ENCODE assay signal across 12 mouse cellular contexts in the genomic region with DNA sequence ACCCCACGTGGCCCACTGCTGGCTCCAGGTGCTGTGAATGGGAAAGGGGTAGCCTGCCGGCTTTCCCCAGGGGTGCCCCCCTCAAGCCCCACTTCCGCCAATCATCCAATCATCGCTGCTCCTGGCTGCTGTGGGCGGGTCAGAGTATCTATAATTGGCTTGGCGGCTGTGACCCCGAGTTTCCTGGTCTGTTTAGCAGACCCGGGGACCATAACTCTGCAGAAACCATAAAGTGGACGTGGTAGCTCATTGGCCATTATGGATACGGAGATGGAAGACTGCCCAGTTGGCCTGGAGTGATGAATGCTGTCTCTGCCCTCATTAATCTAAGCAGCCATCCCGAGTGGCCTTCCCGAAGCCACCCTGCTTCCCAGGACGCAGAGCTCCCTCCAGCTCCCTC. TPM values are rescaled to one million over a fixed set of nuclear protein-coding genes. Genes with fewer than 3 reads are reported as not detected.
DNase-seq lines count a peak whose midpoint lies in the region; ATAC-seq lines count a peak whose summit lies in the region.
"Had no signal": no experiment of that assay in that cellular context is flagged by ENCODE, and none has a peak within 500 bp of the region (broad histone marks: within the 10 kb centered on the region; RNA-seq: fewer than 3 reads in every experiment).

No protein-coding gene starts in this region.

- WGBS in hindbrain, embryonic 11.5 days: 39% methylated on average over 13 of the region's 13 CpGs
- 38% methylated on average over 13 of the region's 13 CpGs for WGBS in hindbrain, embryonic 10.5 days
- 34% methylated on average over 13 of the region's 13 CpGs for WGBS in midbrain, embryonic 14.5 days
- WGBS in midbrain, embryonic 11.5 days: 38% methylated on average over 13 of the region's 13 CpGs
- WGBS in neural tube, embryonic 15.5 days: 24% methylated on average over 13 of the region's 13 CpGs

- no peak overlapping the region for H3K9ac ChIP-seq in hindbrain, embryonic 11.5 days (ENCODE audit: low read depth, low read length)
- no peak overlapping the region for H3K9ac ChIP-seq in midbrain, embryonic 14.5 days (replicated peaks; ENCODE audit: low read length)
- no peak overlapping the region for H3K9ac ChIP-seq in midbrain, embryonic 11.5 days (ENCODE audit: low read length)
- no peak overlapping the region for H3K9ac ChIP-seq in neural tube, embryonic 15.5 days (replicated peaks)
- H3K9ac ChIP-seq: limb, embryonic 15.5 days; lung, embryonic 14.5 days had no signal

- H3K4me1 ChIP-seq in hindbrain, embryonic 11.5 days (replicated peaks; ENCODE audit: control insufficient read depth, insufficient read depth, low read length): no peaks in the 10 kb centered on the region
- H3K4me1 ChIP-seq in hindbrain, embryonic 10.5 days (replicated peaks): peaks cover 14% of the 10 kb centered on the region; the same call in 1 of the 2 replicates
- no peaks in the 10 kb centered on the region for H3K4me1 ChIP-seq in midbrain, embryonic 14.5 days (ENCODE audit: control insufficient read depth, insufficient read depth, low read length)
- H3K4me1 ChIP-seq in midbrain, embryonic 11.5 days (ENCODE audit: control insufficient read depth, insufficient read depth, low read length): no peaks in the 10 kb centered on the region
- peaks cover 18% of the 10 kb centered on the region for H3K4me1 ChIP-seq in neural tube, embryonic 15.5 days
- H3K4me1 ChIP-seq: limb, embryonic 15.5 days had no signal

- H3K9me3 ChIP-seq in hindbrain, embryonic 11.5 days (ENCODE audit: control insufficient read depth, low read length): no peaks in the 10 kb centered on the region
- H3K9me3 ChIP-seq in hindbrain, embryonic 10.5 days: no peaks in the 10 kb centered on the region
- no peaks in the 10 kb centered on the region for H3K9me3 ChIP-seq in midbrain, embryonic 14.5 days (ENCODE audit: control insufficient read depth, low read length)
- no peaks in the 10 kb centered on the region for H3K9me3 ChIP-seq in midbrain, embryonic 11.5 days (ENCODE audit: control insufficient read depth, low read length)
- H3K9me3 ChIP-seq in neural tube, embryonic 15.5 days (replicated peaks): no peaks in the 10 kb centered on the region
- H3K9me3 ChIP-seq: limb, embryonic 15.5 days had no signal

- H3K4me3 ChIP-seq in hindbrain, embryonic 11.5 days (ENCODE audit: low read depth, low read length): no peak overlapping the region
- no peak overlapping the region for H3K4me3 ChIP-seq in hindbrain, embryonic 10.5 days
- no peak overlapping the region for H3K4me3 ChIP-seq in midbrain, embryonic 14.5 days (replicated peaks; ENCODE audit: low read depth, low read length)
- no peak overlapping the region for H3K4me3 ChIP-seq in midbrain, embryonic 11.5 days (ENCODE audit: low read depth, low read length)
- no peak overlapping the region for H3K4me3 ChIP-seq in neural tube, embryonic 15.5 days (replicated peaks)
- H3K4me3 ChIP-seq: limb, embryonic 15.5 days had no signal

- no peaks in the 10 kb centered on the region for H3K36me3 ChIP-seq in hindbrain, embryonic 11.5 days (ENCODE audit: control insufficient read depth, insufficient read depth, low read length)
- H3K36me3 ChIP-seq in hindbrain, embryonic 10.5 days: peaks cover 71% of the 10 kb centered on the region
- no peaks in the 10 kb centered on the region; the same call in 1 of the 2 replicates for H3K36me3 ChIP-seq in midbrain, embryonic 14.5 days (ENCODE audit: control insufficient read depth, insufficient read depth, low read length)
- H3K36me3 ChIP-seq in midbrain, embryonic 11.5 days (ENCODE audit: control insufficient read depth, insufficient read depth, low read length): peaks cover 2% of the 10 kb centered on the region
- no peaks in the 10 kb centered on the region for H3K36me3 ChIP-seq in neural tube, embryonic 15.5 days
- H3K36me3 ChIP-seq: limb, embryonic 15.5 days had no signal

- H3K27ac ChIP-seq in hindbrain, embryonic 11.5 days (ENCODE audit: low read depth, low read length): 0 out of 2 replicates have a peak overlapping the region, but pooled peaks have one; percentile 30
- no peak overlapping the region; the same call in 1 of the 2 replicates for H3K27ac ChIP-seq in hindbrain, embryonic 10.5 days
- H3K27ac ChIP-seq in midbrain, embryonic 14.5 days (replicated peaks; ENCODE audit: low read depth, low read length): no peak overlapping the region
- H3K27ac ChIP-seq in midbrain, embryonic 11.5 days (ENCODE audit: low read depth, low read length): no peak overlapping the region
- peak overlapping the region; percentile 33; the same call in 1 of the 2 replicates for H3K27ac ChIP-seq in neural tube, embryonic 15.5 days (replicated peaks)
- H3K27ac ChIP-seq: limb, embryonic 15.5 days had no signal

- ATAC-seq in hindbrain, embryonic 11.5 days (ENCODE audit: low FRiP score): no peak
- ATAC-seq in midbrain, embryonic 14.5 days (ENCODE audit: low FRiP score, low TSS enrichment): no peak
- no peak for ATAC-seq in midbrain, embryonic 11.5 days (ENCODE audit: low FRiP score)
- peak; percentile 28; the same call in 1 of the 2 replicates for ATAC-seq in granulocyte monocyte progenitor cell, adult 5-6 weeks (replicated peaks; ENCODE audit: poor library complexity, severe bottlenecking)
- ATAC-seq in neural tube, embryonic 15.5 days (ENCODE audit: low FRiP score): peak; percentile 61
- ATAC-seq: activated CD4-positive, CD25-positive, alpha-beta regulatory T cell, adult 4 months had no signal

- no peaks in the 10 kb centered on the region for H3K27me3 ChIP-seq in hindbrain, embryonic 11.5 days (ENCODE audit: control insufficient read depth, insufficient read depth, low read length)
- H3K27me3 ChIP-seq in hindbrain, embryonic 10.5 days (ENCODE audit: insufficient read depth, poor library complexity, severe bottlenecking): no peaks in the 10 kb centered on the region
- H3K27me3 ChIP-seq in midbrain, embryonic 14.5 days (ENCODE audit: control insufficient read depth, insufficient read depth, low read length): no peaks in the 10 kb centered on the region
- no peaks in the 10 kb centered on the region for H3K27me3 ChIP-seq in midbrain, embryonic 11.5 days (ENCODE audit: control insufficient read depth, insufficient read depth, low read length)
- H3K27me3 ChIP-seq in neural tube, embryonic 15.5 days (replicated peaks): no peaks in the 10 kb centered on the region
- H3K27me3 ChIP-seq: limb, embryonic 15.5 days had no signal

- H3K4me2 ChIP-seq in hindbrain, embryonic 11.5 days (replicated peaks; ENCODE audit: low read depth, low read length): no peak overlapping the region
- H3K4me2 ChIP-seq in midbrain, embryonic 14.5 days (ENCODE audit: low read length): peak overlapping the region; percentile 5; the same call in 1 of the 2 replicates
- H3K4me2 ChIP-seq in midbrain, embryonic 11.5 days: no peak overlapping the region
- peak overlapping the region; percentile 28 for H3K4me2 ChIP-seq in neural tube, embryonic 15.5 days
- H3K4me2 ChIP-seq: limb, embryonic 15.5 days; lung, embryonic 14.5 days had no signal

- DNase-seq in hindbrain, embryonic 11.5 days (ENCODE audit: low spot score): no peak
- DNase-seq in hindbrain, embryonic 10.5 days (ENCODE audit: low spot score): no peak
- no peak for DNase-seq in midbrain, embryonic 14.5 days
- DNase-seq in midbrain, embryonic 11.5 days (ENCODE audit: low spot score, missing footprints): no peak
- DNase-seq in right cerebral cortex, adult 2 months (ENCODE audit: low spot score in 2 of 2): no peak
- DNase-seq in layer of hippocampus, postnatal 14 days (ENCODE audit: low spot score in 2 of 2): no peak
- DNase-seq: lung, embryonic 14.5 days; thymus, adult 2 months had no signal

RNA-seq across cellular contexts. Expression of gene Prkab1, which starts 20.5 kb away (rescaled TPM):
- polyA plus RNA-seq in hindbrain, embryonic 11.5 days (2014; fragmentation: Nextera tagmentation; extraction: Ambion mirVana): 44.8 and 54.3 TPM in 2 replicates
- polyA plus RNA-seq in hindbrain, embryonic 10.5 days (2016; fragmentation: Nextera tagmentation; extraction: Ambion mirVana): 68.3 and 72.0 TPM in 2 replicates
- 46.7 and 49.1 TPM in 2 replicates for polyA plus RNA-seq in midbrain, embryonic 14.5 days (2014; fragmentation: Nextera tagmentation; extraction: Ambion mirVana)
- polyA plus RNA-seq in midbrain, embryonic 11.5 days (2014; fragmentation: Nextera tagmentation; extraction: Ambion mirVana): 48.4 and 55.4 TPM in 2 replicates
- 47.5 and 48.3 TPM in 2 replicates for total RNA-seq in granulocyte monocyte progenitor cell, adult 5-6 weeks (2014; fragmentation: Nextera tagmentation)
- total RNA-seq in granulocyte monocyte progenitor cell, adult 5-6 weeks (2017): 17.2 and 20.8 TPM in 2 replicates
- 50.1 and 53.6 TPM in 2 replicates for polyA plus RNA-seq in neural tube, embryonic 15.5 days (2015; fragmentation: Nextera tagmentation; extraction: Ambion mirVana)
- 10 to 100 TPM; 20.3 to 23.5 TPM for total RNA-seq in layer of hippocampus, postnatal 14 days (2021)

Comparison
In these comparisons a context has a peak if more than half of its experiments do, and no peak if none do; other contexts are left out.
1. H3K27ac ChIP-seq: peak in hindbrain, embryonic 11.5 days (single experiment) and neural tube, embryonic 15.5 days (single experiment); none in hindbrain, embryonic 10.5 days (single experiment), midbrain, embryonic 14.5 days (single experiment) and midbrain, embryonic 11.5 days (single experiment).
2. H3K4me2 ChIP-seq: peak in midbrain, embryonic 14.5 days (single experiment) and neural tube, embryonic 15.5 days (single experiment); none in hindbrain, embryonic 11.5 days (single experiment) and midbrain, embryonic 11.5 days (single experiment).
3. ATAC-seq: peak in granulocyte monocyte progenitor cell, adult 5-6 weeks (single experiment) and neural tube, embryonic 15.5 days (single experiment); none in hindbrain, embryonic 11.5 days (single experiment), midbrain, embryonic 14.5 days (single experiment) and midbrain, embryonic 11.5 days (single experiment).